Mouse (Mus musculus) heart, adult 2 months (tissue): ENCODE measurements at regions not wholly inside any gene's neighbourhood (a gene's known extent, or its start where the extent isn't known, plus 50 kb on each side); places are given as distances from the start of the nearest gene placed in this dataset.

Experiments
- DNase-seq, 2 experiments: peaks; one replicate each; pipeline ENCODE4 v3.0.0; 2021
- H3K27ac ChIP-seq: fragments of 200-600 bp; 2 replicates; pipeline ENCODE4 v1.8.1; 2022
- H3K27me3 ChIP-seq: fragments of 200-500 bp; 2 replicates; pipeline ENCODE4 v1.6.1; 2012; ENCODE audit warnings: mild to moderate bottlenecking, low read length, inconsistent platforms, mixed read lengths; ENCODE audit not compliant: control insufficient read depth, insufficient read depth
- H3K36me3 ChIP-seq: fragments of 200-500 bp; 2 replicates; pipeline ENCODE4 v1.6.1; 2012; ENCODE audit warnings: low read length, inconsistent platforms; ENCODE audit not compliant: control insufficient read depth, insufficient read depth
- H3K4me1 ChIP-seq: fragments of 200-500 bp; 2 replicates; pipeline ENCODE4 v1.6.1; 2011; ENCODE audit warnings: low read length; ENCODE audit not compliant: control insufficient read depth, insufficient read depth
- H3K4me3 ChIP-seq: fragments of 200-600 bp; 2 replicates; pipeline ENCODE4 v1.8.1; 2022
- H3K79me2 ChIP-seq: fragments of 200-500 bp; replicated peaks from 2 replicates; pipeline ENCODE4 v1.6.1; 2012; ENCODE audit warnings: mild to moderate bottlenecking, inconsistent platforms, low read length, moderate library complexity, mixed read lengths; ENCODE audit not compliant: control insufficient read depth, insufficient read depth
- H3K9ac ChIP-seq: fragments of 200-500 bp; 2 replicates; pipeline ENCODE4 v1.6.1; 2012; ENCODE audit warnings: low read depth, mild to moderate bottlenecking, control low read depth, inconsistent platforms, low read length, mixed read lengths
- CTCF ChIP-seq: fragments of 200-600 bp; IDR thresholded peaks from 2 replicates; pipeline ENCODE4 v1.8.1; 2022; ENCODE audit warnings: antibody characterized with exemption, mild to moderate bottlenecking, moderate library complexity
- EP300 ChIP-seq: fragments of 200-500 bp; IDR thresholded peaks from 2 replicates; pipeline ENCODE4 v1.6.1; 2011; ENCODE audit warnings: low read depth, low read length, control low read depth; ENCODE audit not compliant: insufficient read depth
- POLR2A ChIP-seq: fragments of 200-500 bp; IDR thresholded peaks from 2 replicates; pipeline ENCODE4 v1.6.1; 2011; ENCODE audit warnings: mild to moderate bottlenecking, low read depth, low read length, control low read depth; ENCODE audit not compliant: insufficient read depth
- WGBS: fragments of 180-500 bp; shearing (Covaris S2); methylation state at CpG from one replicate; pipeline ENCODE4 v1.1.7; 2018; 5-methylcytosine and 5-hydroxymethylcytosine counted together
- intact Hi-C: fragments of 180-260 bp; cut with DNase I; formaldehyde crosslinking; loops from one replicate; pipeline ENCODE4 v1.15.1; 2025

- TF ChIP-seq EP300, result no peak
- TF ChIP-seq CTCF, result no peak
- no peak for TF ChIP-seq POLR2A
- no peaks in the 10 kb centered on the region for H3K79me2 ChIP-seq
- no peak for DNase-seq
- no peak overlapping the region for H3K9ac ChIP-seq
- no peaks in the 10 kb centered on the region for H3K36me3 ChIP-seq
- 76% methylated on average over 2 of the region's 2 CpGs for WGBS
- intact Hi-C loops, result no loop called here
- no peaks in the 10 kb centered on the region for H3K27me3 ChIP-seq
- no peaks in the 10 kb centered on the region for H3K4me1 ChIP-seq
- H3K27ac ChIP-seq, result no peak overlapping the region
- no peak overlapping the region for H3K4me3 ChIP-seq
These were observed 249.2 kb upstream of the Irx1 start for GRCm38 (mm10) chr13:72212747-72213146.

GRCm38 (mm10) chr13:72219329-72219728 is 255.8 kb upstream of the Irx1 start:
- H3K27me3 ChIP-seq, result no peaks in the 10 kb centered on the region
- no peaks in the 10 kb centered on the region for H3K36me3 ChIP-seq
- no peak overlapping the region for H3K27ac ChIP-seq
- DNase-seq, result no peak
- intact Hi-C loops, result no loop called here
- no peak overlapping the region for H3K9ac ChIP-seq
- WGBS, result 97% methylated on average over 2 of the region's 2 CpGs
- TF ChIP-seq POLR2A (no peak), EP300 (no peak), CTCF (no peak)
- H3K79me2 ChIP-seq, result no peaks in the 10 kb centered on the region
- no peaks in the 10 kb centered on the region for H3K4me1 ChIP-seq
- no peak overlapping the region for H3K4me3 ChIP-seq

GRCm38 (mm10) chr13:72227102-72227501 is 263.6 kb upstream of the Irx1 start:
- Histone ChIP-seq H3K27ac (no peak overlapping the region), H3K4me1 (no peaks in the 10 kb centered on the region), H3K9ac (no peak overlapping the region), H3K36me3 (no peaks in the 10 kb centered on the region), H3K4me3 (no peak overlapping the region), H3K79me2 (no peaks in the 10 kb centered on the region), H3K27me3 (no peaks in the 10 kb centered on the region)
- 97% methylated on average over 1 of the region's 1 CpGs for WGBS
- TF ChIP-seq POLR2A (no peak), CTCF (no peak), EP300 (no peak)
- intact Hi-C loops, result no loop called here
- no peak for DNase-seq

GRCm38 (mm10) chr13:72231032-72231591 is 267.6 kb upstream of the Irx1 start:
- Histone ChIP-seq H3K4me3 (no peak overlapping the region), H3K27ac (no peak overlapping the region), H3K79me2 (no peaks in the 10 kb centered on the region), H3K9ac (no peak overlapping the region), H3K27me3 (no peaks in the 10 kb centered on the region), H3K4me1 (no peaks in the 10 kb centered on the region), H3K36me3 (no peaks in the 10 kb centered on the region)
- DNase-seq, result no peak
- no peak for TF ChIP-seq CTCF
- TF ChIP-seq EP300, result no peak
- TF ChIP-seq POLR2A, result no peak
- intact Hi-C loops, result no loop called here
- WGBS, result 80% methylated on average over 4 of the region's 4 CpGs

GRCm38 (mm10) chr13:72232080-72232479 is 268.6 kb upstream of the Irx1 start:
- Histone ChIP-seq H3K9ac (no peak overlapping the region), H3K27me3 (no peaks in the 10 kb centered on the region), H3K4me1 (no peaks in the 10 kb centered on the region), H3K79me2 (no peaks in the 10 kb centered on the region), H3K4me3 (no peak overlapping the region), H3K27ac (no peak overlapping the region), H3K36me3 (no peaks in the 10 kb centered on the region)
- TF ChIP-seq POLR2A (no peak), CTCF (no peak), EP300 (no peak)
- intact Hi-C loops, result no loop called here
- DNase-seq, result no peak

- no peaks in the 10 kb centered on the region for H3K36me3 ChIP-seq
- H3K79me2 ChIP-seq, result no peaks in the 10 kb centered on the region
- H3K4me3 ChIP-seq, result no peak overlapping the region
- no peak overlapping the region for H3K27ac ChIP-seq
- TF ChIP-seq CTCF, result no peak
- no peak for TF ChIP-seq EP300
- TF ChIP-seq POLR2A, result no peak
- no peaks in the 10 kb centered on the region for H3K4me1 ChIP-seq
- H3K9ac ChIP-seq, result no peak overlapping the region
- intact Hi-C loops, result no loop called here
- H3K27me3 ChIP-seq, result no peaks in the 10 kb centered on the region
- no peak for DNase-seq
- WGBS, result 69% methylated on average over 3 of the region's 3 CpGs
These were observed 278.4 kb upstream of the Irx1 start for GRCm38 (mm10) chr13:72241919-72242318.
